Mouse (Mus musculus): ENCODE measurements at regions not wholly inside any gene's neighbourhood (a gene's known extent, or its start where the extent isn't known, plus 50 kb on each side); places are given as distances from the start of the nearest gene placed in this dataset.
A peak's percentile ranks its signal among the peaks of the same experiment; 100 is the strongest.

GRCm38 (mm10) chr3:34761783-34762182 is 111.6 kb downstream of the Sox2 start:
- no peak for DNase-seq (ENCODE audit: low spot score in 2 of 2)

- DNase-seq (ENCODE audit: low spot score in 2 of 2): no peak
These were observed 114.4 kb downstream of the Sox2 start for GRCm38 (mm10) chr3:34764559-34764958.

GRCm38 (mm10) chr3:34765151-34765550 is 114.9 kb downstream of the Sox2 start:
- no peak for DNase-seq (ENCODE audit: low spot score in 2 of 2)

- DNase-seq (ENCODE audit: low spot score in 2 of 2): no peak
These were observed 119.6 kb downstream of the Sox2 start for GRCm38 (mm10) chr3:34769818-34770217.

GRCm38 (mm10) chr3:34770271-34770670 is 120.1 kb downstream of the Sox2 start:
- DNase-seq (ENCODE audit: low spot score in 2 of 2): no peak

- DNase-seq (ENCODE audit: low spot score in 2 of 2): no peak
These were observed 121.8 kb downstream of the Sox2 start for GRCm38 (mm10) chr3:34772035-34772434.

- DNase-seq (ENCODE audit: low spot score in 2 of 2): peak in 1 of 2 experiments; percentile 17
These were observed 123.6 kb downstream of the Sox2 start for GRCm38 (mm10) chr3:34773678-34774425.

- DNase-seq (ENCODE audit: low spot score in 2 of 2): no peak
These were observed 131.6 kb downstream of the Sox2 start for GRCm38 (mm10) chr3:34781770-34782169.

GRCm38 (mm10) chr3:34783398-34783797 is 133.2 kb downstream of the Sox2 start:
- DNase-seq (ENCODE audit: low spot score in 2 of 2): no peak

- DNase-seq (ENCODE audit: low spot score in 2 of 2): no peak
These were observed 137.0 kb downstream of the Sox2 start for GRCm38 (mm10) chr3:34787211-34787610.

GRCm38 (mm10) chr3:34795103-34795983 is 145.1 kb downstream of the Sox2 start:
- peak in 1 of 2 experiments; percentile 22 for DNase-seq (ENCODE audit: low spot score in 2 of 2)

- no peak for DNase-seq (ENCODE audit: low spot score in 2 of 2)
These were observed 145.7 kb downstream of the Sox2 start for GRCm38 (mm10) chr3:34795984-34796266.

- no peak for DNase-seq (ENCODE audit: low spot score in 2 of 2)
These were observed 158.6 kb downstream of the Sox2 start for GRCm38 (mm10) chr3:34808833-34809232.

GRCm38 (mm10) chr3:34811753-34812152 is 161.5 kb downstream of the Sox2 start:
- DNase-seq (ENCODE audit: low spot score in 2 of 2): no peak

- no peak for DNase-seq (ENCODE audit: low spot score in 2 of 2)
These were observed 162.9 kb downstream of the Sox2 start for GRCm38 (mm10) chr3:34813046-34813625.

- no peak for DNase-seq (ENCODE audit: low spot score in 2 of 2)
These were observed 174.8 kb downstream of the Sox2 start for GRCm38 (mm10) chr3:34825036-34825435.

- DNase-seq (ENCODE audit: low spot score in 2 of 2): no peak
These were observed 176.2 kb downstream of the Sox2 start for GRCm38 (mm10) chr3:34826396-34826795.

GRCm38 (mm10) chr3:34828453-34829206 is 178.4 kb downstream of the Sox2 start:
- DNase-seq (ENCODE audit: low spot score in 2 of 2): no peak

- no peak for DNase-seq (ENCODE audit: low spot score in 2 of 2)
These were observed 186.6 kb downstream of the Sox2 start for GRCm38 (mm10) chr3:34836741-34837267.

GRCm38 (mm10) chr3:34837644-34838332 is 187.6 kb downstream of the Sox2 start:
- no peak for DNase-seq (ENCODE audit: low spot score in 2 of 2)

Measured in frontal cortex, postnatal 10 days (tissue).